Mouse (Mus musculus): ENCODE data around the gene Cckbr. TPM values are rescaled to one million over a fixed set of nuclear protein-coding genes. Genes with fewer than 3 reads are reported as not detected.

The Cckbr gene
- not detected for polyA plus RNA-seq (2017; shearing (Covaris generic))

DNA sequence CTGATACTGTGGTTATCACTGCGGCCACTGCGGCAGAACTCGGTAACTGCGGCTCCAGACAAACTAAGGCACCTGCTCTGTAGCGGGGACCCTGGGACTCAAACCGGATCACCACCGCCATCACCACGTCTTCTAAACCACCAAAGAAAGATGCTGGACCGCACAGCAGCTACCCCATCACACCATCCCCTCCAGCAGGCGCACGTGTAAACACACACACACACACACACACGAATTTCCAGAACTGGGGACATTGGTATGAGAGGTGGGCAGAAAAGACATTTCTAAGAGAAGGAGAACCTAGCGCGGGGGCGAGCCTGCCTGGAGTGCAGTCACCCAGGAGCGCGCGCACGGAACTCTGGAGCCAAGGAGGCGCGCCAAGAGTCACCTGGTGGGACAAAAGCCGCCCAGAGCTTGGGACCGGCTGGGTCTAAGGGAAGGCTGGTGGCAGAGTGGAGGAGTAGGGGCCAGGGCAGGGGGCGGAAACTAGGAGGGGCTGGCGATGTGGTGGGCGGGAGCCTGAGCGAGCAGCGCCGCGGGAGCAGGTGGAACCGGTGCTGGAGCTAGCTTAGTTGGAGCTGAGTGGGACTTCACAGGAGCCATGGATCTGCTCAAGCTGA, at the start of gene Cckbr:
Cckbr (plus strand) TSS at position 308 of the 620 bp plus-strand sequence.

DNA sequence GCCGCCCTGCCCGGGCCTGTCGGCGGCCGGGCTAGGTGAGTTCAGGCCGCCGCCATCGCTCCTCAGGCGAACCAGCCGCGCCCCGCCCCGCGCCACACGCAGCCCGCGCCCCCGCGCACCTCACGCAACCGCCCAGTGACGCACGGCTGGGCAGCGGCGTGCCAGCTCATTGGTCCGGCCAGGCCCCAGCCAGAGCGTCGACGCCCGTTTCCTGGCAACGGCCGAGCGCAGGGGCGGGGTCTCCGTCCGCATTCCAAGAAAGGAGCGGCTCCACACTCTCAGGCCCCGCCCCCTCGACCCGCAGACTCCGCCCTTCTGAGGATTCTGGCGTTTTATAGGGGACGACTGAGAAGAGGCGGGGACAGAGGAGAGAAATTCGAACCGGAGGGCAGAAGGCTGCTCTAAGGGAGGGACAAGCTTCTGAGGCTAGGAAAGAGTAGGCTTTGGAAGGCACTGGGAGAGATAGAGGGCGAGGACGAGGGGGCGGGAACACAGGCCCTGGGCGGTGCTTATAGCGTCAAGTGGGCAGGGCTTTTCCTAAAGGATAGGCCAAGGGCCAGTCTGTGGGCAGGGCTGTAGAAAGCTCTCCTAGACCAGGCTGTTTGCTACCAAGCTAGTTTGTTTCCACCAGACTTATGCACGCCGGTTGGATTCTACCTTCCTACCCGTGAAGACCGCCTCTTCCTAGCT, 25.5 kb upstream of the Cckbr start, which contains the start of gene Fam160a2:
Fam160a2 (minus strand) TSS at position 120 of the 690 bp plus-strand sequence.

DNA sequence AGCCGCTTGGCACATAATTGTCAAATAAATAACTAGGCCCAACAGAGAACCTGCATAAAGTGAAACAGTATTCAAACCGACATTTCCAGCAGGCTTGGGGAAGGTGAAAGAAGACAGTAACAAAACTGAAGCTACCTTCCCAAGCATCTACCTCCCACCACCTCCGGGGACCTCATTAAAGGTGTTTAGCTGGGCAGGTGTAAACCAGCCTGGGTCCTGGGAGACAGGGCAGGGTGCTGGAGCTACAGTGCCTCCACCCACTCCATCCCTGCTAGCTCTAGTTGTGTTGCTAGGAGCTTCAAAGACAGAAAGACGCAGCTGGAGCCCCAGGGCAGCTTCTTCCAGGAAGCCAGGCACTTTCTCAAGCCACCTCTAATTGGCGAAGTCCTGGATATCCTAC, 21.3 kb upstream of the Cckbr start, which contains the start of gene Cnga4:
Cnga4 (plus strand) TSS at position 301 of the 400 bp plus-strand sequence.

DNA sequence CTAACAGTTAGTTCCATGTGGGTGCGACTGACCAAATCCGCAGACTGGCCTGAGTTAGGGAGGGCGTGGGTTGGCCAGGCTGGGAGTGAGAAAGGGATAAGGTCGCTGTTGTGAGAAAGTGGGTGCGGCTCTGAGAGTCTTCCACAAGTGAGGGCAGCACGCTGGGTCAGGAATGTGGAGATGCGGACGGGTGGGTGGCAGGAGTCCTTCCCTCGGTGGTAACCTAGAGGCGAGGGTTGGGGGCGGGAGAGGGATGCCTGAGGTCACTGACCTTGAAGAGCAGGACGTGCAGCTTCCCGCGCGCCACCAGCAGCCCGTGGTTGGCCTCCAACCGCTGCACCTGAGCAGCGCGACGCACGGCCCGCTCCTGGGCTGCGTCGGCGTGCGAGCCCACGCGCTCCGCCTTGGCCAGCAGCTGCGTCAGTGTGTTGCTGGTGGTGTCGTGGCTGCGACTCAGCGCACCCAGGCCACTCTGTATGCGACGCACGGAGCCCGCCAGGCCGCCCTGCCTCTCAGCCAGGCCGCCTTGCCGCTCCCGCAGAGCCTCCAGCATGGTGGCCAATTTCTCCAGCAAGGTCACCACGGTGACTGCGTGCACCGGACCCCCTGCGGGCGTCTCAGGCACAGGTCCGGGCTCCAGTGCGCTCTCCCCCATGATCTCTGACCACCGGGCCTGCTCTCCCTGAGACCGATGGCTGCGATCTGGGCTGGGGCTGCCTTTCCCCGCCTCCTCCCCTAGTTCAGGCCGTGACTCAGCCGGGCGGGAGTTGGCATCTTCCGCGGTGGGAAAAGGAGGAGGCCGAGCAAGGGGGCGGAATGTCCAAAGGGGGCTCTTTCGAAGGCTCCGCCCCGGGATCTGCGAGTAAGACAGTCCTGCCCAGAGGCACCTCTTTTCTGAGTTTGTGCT, 56.2 kb downstream of the Cckbr start, which contains the start of gene Cavin3:
Cavin3 (minus strand) TSS at position 796 of the 907 bp plus-strand sequence.

Other genes with a start within 250 kb of the Cckbr start
- not detected for gene Olfr685, start 239.7 kb upstream of the Cckbr start, polyA plus RNA-seq (2017; shearing (Covaris generic))
- not detected for gene Olfr686, start 218.2 kb upstream of the Cckbr start, polyA plus RNA-seq (2017; shearing (Covaris generic))
- not detected for gene Olfr688, start 137.6 kb upstream of the Cckbr start, polyA plus RNA-seq (2017; shearing (Covaris generic))
- 0.06 TPM for gene Olfr689, start 114.6 kb upstream of the Cckbr start, polyA plus RNA-seq (2017; shearing (Covaris generic))
- not detected for gene Olfr690, start 91.6 kb upstream of the Cckbr start, polyA plus RNA-seq (2017; shearing (Covaris generic))
- gene Olfr691, start 83.5 kb upstream of the Cckbr start, polyA plus RNA-seq (2017; shearing (Covaris generic)): not detected
- not detected for gene Olfr692, start 57.5 kb upstream of the Cckbr start, polyA plus RNA-seq (2017; shearing (Covaris generic))
- not detected for gene Gm5901, start 50.7 kb upstream of the Cckbr start, polyA plus RNA-seq (2017; shearing (Covaris generic))
- 32.2 TPM for gene Fam160a2, start 25.7 kb upstream of the Cckbr start, polyA plus RNA-seq (2017; shearing (Covaris generic))
- not detected for gene Cnga4, start 21.2 kb upstream of the Cckbr start, polyA plus RNA-seq (2017; shearing (Covaris generic))
- gene Cavin3, start 56.6 kb downstream of the Cckbr start, polyA plus RNA-seq (2017; shearing (Covaris generic)): not detected
- gene Smpd1, start 128.6 kb downstream of the Cckbr start, polyA plus RNA-seq (2017; shearing (Covaris generic)): 16.7 TPM
- gene Apbb1, start 155.9 kb downstream of the Cckbr start, polyA plus RNA-seq (2017; shearing (Covaris generic)): 1.8 TPM
- not detected for gene Hpx, start 174.4 kb downstream of the Cckbr start, polyA plus RNA-seq (2017; shearing (Covaris generic))
- gene Trim3, start 207.8 kb downstream of the Cckbr start, polyA plus RNA-seq (2017; shearing (Covaris generic)): 11.9 TPM
- 127 TPM for gene Timm10b, start 214.3 kb downstream of the Cckbr start, polyA plus RNA-seq (2017; shearing (Covaris generic))
- gene Arfip2, start 214.7 kb downstream of the Cckbr start, polyA plus RNA-seq (2017; shearing (Covaris generic)): 13.5 TPM
- 9.3 TPM for gene Gm45799, start 214.8 kb downstream of the Cckbr start, polyA plus RNA-seq (2017; shearing (Covaris generic))
- 4.0 TPM for gene Dnhd1, start 225.1 kb downstream of the Cckbr start, polyA plus RNA-seq (2017; shearing (Covaris generic))

Data from naive thymus-derived CD4-positive, alpha-beta T cell, adult 5 months (primary cell).